Mouse (Mus musculus): Measurements from ENCODE around the gene Plgrkt. TPM values are rescaled to one million over a fixed set of nuclear protein-coding genes. Genes with fewer than 3 reads are reported as not detected.

Gene Plgrkt
- total RNA-seq, 4 experiments from 2014 or later: 47.6 to 88.0 (median 75.4) TPM

GRCm38 (mm10) chr19:29379839-29380603, 12.8 kb upstream of the Plgrkt start:
- DNase-seq: no peak

- DNase-seq: no peak
Observed at GRCm38 (mm10) chr19:29376382-29376781, 9.2 kb upstream of the Plgrkt start.

GRCm38 (mm10) chr19:29374947-29375346, 7.8 kb upstream of the Plgrkt start:
- DNase-seq: no peak

GRCm38 (mm10) chr19:29373438-29373837, 6.2 kb upstream of the Plgrkt start:
- DNase-seq: no peak

- no peak for DNase-seq
Observed at GRCm38 (mm10) chr19:29372621-29373020, 5.4 kb upstream of the Plgrkt start.

GRCm38 (mm10) chr19:29372138-29372537, 4.9 kb upstream of the Plgrkt start:
- DNase-seq: no peak

GRCm38 (mm10) chr19:29371284-29372081, 4.3 kb upstream of the Plgrkt start:
- DNase-seq: no peak

- DNase-seq: no peak
Observed at GRCm38 (mm10) chr19:29370545-29371283, 3.5 kb upstream of the Plgrkt start.

- DNase-seq: no peak
Observed at GRCm38 (mm10) chr19:29370112-29370511, 2.9 kb upstream of the Plgrkt start.

GRCm38 (mm10) chr19:29368671-29369309, 1.6 kb upstream of the Plgrkt start:
- DNase-seq: peak; percentile 59

- no peak for DNase-seq
Observed at GRCm38 (mm10) chr19:29368041-29368440, 851 bp upstream of the Plgrkt start.

GRCm38 (mm10) chr19:29366226-29366968, 793 bp downstream of the Plgrkt start:
- DNase-seq: no peak

GRCm38 (mm10) chr19:29365105-29365504, 2.1 kb downstream of the Plgrkt start:
- no peak for DNase-seq

GRCm38 (mm10) chr19:29364076-29364475, 3.1 kb downstream of the Plgrkt start:
- DNase-seq: no peak

GRCm38 (mm10) chr19:29363557-29363956, 3.6 kb downstream of the Plgrkt start:
- no peak for DNase-seq

- no peak for DNase-seq
Observed at GRCm38 (mm10) chr19:29362173-29362930, 4.8 kb downstream of the Plgrkt start.

GRCm38 (mm10) chr19:29361468-29362130, 5.6 kb downstream of the Plgrkt start:
- peak; percentile 92 for DNase-seq

GRCm38 (mm10) chr19:29360251-29360650, 6.9 kb downstream of the Plgrkt start:
- no peak for DNase-seq

GRCm38 (mm10) chr19:29356281-29356680, 10.9 kb downstream of the Plgrkt start:
- no peak for DNase-seq

Measured in adrenal gland, adult 8-10 months (tissue).